Mouse (Mus musculus) liver, embryonic 11.5 days (tissue): Measurements from ENCODE around the gene Armh1. TPM values are rescaled to one million over a fixed set of nuclear protein-coding genes. Genes with fewer than 3 reads are reported as not detected.
A peak's percentile ranks its signal among the peaks of the same experiment; 100 is the strongest.
"Not testable (repeated sequence)": the region's sequence is repeated elsewhere in the genome, so short reads cannot be mapped to it uniquely, and the experiment has no call there.

Experiments used
- ATAC-seq: fragments of 200-750 bp; cut with Nextera tagmentation; replicated peaks from 2 replicates; pipeline ENCODE4 v1.8.0; 2017; ENCODE audit warnings: moderate number of reproducible peaks, mild to moderate bottlenecking, moderate TSS enrichment, moderate library complexity; ENCODE audit not compliant: low FRiP score
- DNase-seq: peaks from one replicate; pipeline ENCODE4 v3.0.0-alpha.2; 2017; ENCODE audit warnings: low spot score
- H3K27ac ChIP-seq: fragments of 300-500 bp; sonication (generic); 2 replicates; pipeline ENCODE4 v1.5.1; 2014; ENCODE audit warnings: mild to moderate bottlenecking, low read depth, low read length, control low read depth
- H3K27me3 ChIP-seq: fragments of 300-500 bp; sonication (generic); replicated peaks from 2 replicates; pipeline ENCODE4 v1.6.1; 2014; ENCODE audit warnings: low read length, mixed read lengths; ENCODE audit not compliant: control insufficient read depth, insufficient read depth
- H3K36me3 ChIP-seq: fragments of 300-500 bp; sonication (generic); 2 replicates; pipeline ENCODE4 v1.6.1; 2014; ENCODE audit warnings: mild to moderate bottlenecking, low read length, moderate library complexity, mixed read lengths; ENCODE audit not compliant: control insufficient read depth, insufficient read depth
- H3K4me1 ChIP-seq: fragments of 300-500 bp; sonication (generic); replicated peaks from 2 replicates; pipeline ENCODE4 v1.6.1; 2014; ENCODE audit warnings: low read length, mixed read lengths; ENCODE audit not compliant: control insufficient read depth, insufficient read depth
- H3K4me2 ChIP-seq: fragments of 300-500 bp; sonication (generic); 2 replicates; pipeline ENCODE4 v1.6.1; 2014; ENCODE audit warnings: mild to moderate bottlenecking, control low read depth, moderate library complexity
- H3K4me3 ChIP-seq: fragments of 300-500 bp; sonication (generic); 2 replicates; pipeline ENCODE4 v1.5.1; 2014; ENCODE audit warnings: low read depth, low read length, control low read depth
- H3K9ac ChIP-seq: fragments of 300-500 bp; sonication (generic); 2 replicates; pipeline ENCODE4 v1.6.1; 2014; ENCODE audit warnings: low read depth, low read length, control low read depth
- H3K9me3 ChIP-seq: fragments of 300-500 bp; sonication (generic); 2 replicates; pipeline ENCODE4 v1.6.1; 2016; ENCODE audit warnings: low read length, inconsistent platforms, mixed read lengths; ENCODE audit not compliant: control insufficient read depth
- WGBS: fragments of 180-500 bp; shearing (Covaris S2); extraction: QIAGEN DNeasy Blood & Tissue Kit; methylation state at CpG from one replicate; pipeline ENCODE4 v1.1.7; 2014; 5-methylcytosine and 5-hydroxymethylcytosine counted together
- polyA plus RNA-seq: library from polyadenylated mRNA; unstranded; fragments of >200 nt; fragmentation: Nextera tagmentation; extraction: Ambion mirVana; gene quantifications from 2 replicates; pipeline ENCODE4 v1.2.1, GENCODE M21; 2014

Gene Armh1
- polyA plus RNA-seq, 1 experiment from 2014 or later = not detected

GRCm38 (mm10) chr4:117274720-117275119, 22.8 kb upstream of the Armh1 start:
- ATAC-seq (no peak), DNase-seq (no peak)
- no peak overlapping the region for H3K9ac ChIP-seq
- H3K27ac ChIP-seq = no peak overlapping the region
- H3K27me3 ChIP-seq = no peaks in the 10 kb centered on the region
- peaks cover 67% of the 10 kb centered on the region for H3K36me3 ChIP-seq
- H3K4me2 ChIP-seq = no peak overlapping the region
- 88% methylated on average over 4 of the region's 4 CpGs for whole genome bisulfite sequencing
- H3K9me3 ChIP-seq = peaks cover 6% of the 10 kb centered on the region
- no peaks in the 10 kb centered on the region; the same call in none of the 2 replicates for H3K4me1 ChIP-seq
- H3K4me3 ChIP-seq = no peak overlapping the region

DNA sequence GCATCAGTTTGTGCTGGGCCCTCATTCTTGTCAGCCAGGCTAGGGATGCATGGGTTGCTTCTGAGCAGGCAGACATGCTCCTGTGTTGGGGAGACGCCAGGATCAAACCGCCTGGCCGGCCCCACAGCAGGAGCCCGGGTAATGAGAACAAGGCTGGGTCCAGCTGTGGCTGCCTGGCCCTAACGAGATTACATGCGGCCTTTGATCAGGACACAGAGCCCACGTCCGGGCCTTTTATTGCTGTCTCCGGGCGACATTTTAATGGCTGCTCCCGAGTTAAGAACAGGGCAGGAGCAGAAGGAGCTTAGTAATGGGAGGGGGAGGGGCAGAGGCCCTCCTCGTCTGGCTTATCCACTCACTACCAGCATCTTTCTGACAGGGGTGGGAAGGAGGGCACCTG, 20.5 kb upstream of the Armh1 start:
- H3K4me2 ChIP-seq = no peak overlapping the region
- DNase-seq = no peak
- H3K4me3 ChIP-seq = no peak overlapping the region
- ATAC-seq = no peak
- peaks cover 50% of the 10 kb centered on the region for H3K36me3 ChIP-seq
- no peaks in the 10 kb centered on the region for H3K27me3 ChIP-seq
- no peak overlapping the region for H3K9ac ChIP-seq
- WGBS = 51% methylated on average over 12 of the region's 12 CpGs
- no peaks in the 10 kb centered on the region for H3K4me1 ChIP-seq
- no peak overlapping the region for H3K27ac ChIP-seq
- peaks cover 6% of the 10 kb centered on the region for H3K9me3 ChIP-seq

DNA sequence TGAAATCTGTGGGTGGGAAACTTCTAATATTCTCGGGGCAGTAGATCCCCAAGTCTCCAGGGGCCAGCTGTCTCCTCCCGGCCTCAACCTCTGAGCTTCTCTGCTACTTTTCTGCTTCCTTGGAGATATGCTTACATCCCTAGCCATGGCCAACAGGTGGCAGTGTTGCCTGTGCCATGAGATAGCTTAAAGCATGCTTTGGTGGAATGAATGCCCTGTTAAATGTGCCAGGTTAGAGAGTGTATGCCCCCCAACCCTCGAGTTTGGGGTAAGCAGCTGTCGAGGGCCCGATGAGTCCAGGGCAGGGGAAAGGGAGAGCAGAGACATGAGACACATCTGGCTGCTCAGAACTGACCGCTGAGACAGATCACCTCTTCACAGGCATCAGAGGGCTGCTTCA, 18.4 kb upstream of the Armh1 start:
- Histone ChIP-seq H3K9me3 (peaks cover 6% of the 10 kb centered on the region), H3K27me3 (no peaks in the 10 kb centered on the region), H3K4me3 (no peak overlapping the region), H3K4me2 (no peak overlapping the region), H3K4me1 (no peaks in the 10 kb centered on the region), H3K27ac (no peak overlapping the region), H3K36me3 (peaks cover 31% of the 10 kb centered on the region), H3K9ac (no peak overlapping the region)
- 17% methylated on average over 6 of the region's 6 CpGs for WGBS
- DNase-seq = peak; percentile 68
- peak; percentile 60 for ATAC-seq

- Histone ChIP-seq H3K4me1 (no peaks in the 10 kb centered on the region), H3K4me2 (no peak overlapping the region), H3K36me3 (peaks cover 13% of the 10 kb centered on the region), H3K4me3 (no peak overlapping the region), H3K9me3 (no peaks in the 10 kb centered on the region), H3K27ac (no peak overlapping the region), H3K27me3 (no peaks in the 10 kb centered on the region), H3K9ac (no peak overlapping the region)
- WGBS = 82% methylated on average over 25 of the region's 25 CpGs
- no peak for DNase-seq
- ATAC-seq = no peak
Measured at GRCm38 (mm10) chr4:117267831-117268437, 16.0 kb upstream of the Armh1 start.

DNA sequence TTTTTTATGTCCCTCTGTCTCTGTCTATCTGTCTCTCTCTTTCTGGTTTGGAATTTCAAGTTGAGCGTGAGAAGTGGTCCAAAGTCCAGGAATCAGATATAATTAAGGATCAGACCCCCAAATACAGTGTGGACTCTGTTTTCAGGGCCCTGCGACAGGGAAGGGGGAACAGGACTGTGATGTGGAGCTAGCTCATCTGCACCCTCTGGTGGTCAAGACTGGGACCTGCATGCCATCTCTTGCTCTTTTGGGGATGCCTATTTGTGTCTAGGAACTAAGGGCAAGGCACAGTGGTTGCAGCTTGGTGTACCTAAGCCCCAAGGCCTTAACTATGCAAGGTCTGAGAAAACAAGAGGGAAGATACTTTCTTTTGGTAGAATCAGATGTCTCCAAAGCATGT, 15.4 kb upstream of the Armh1 start:
- Histone ChIP-seq H3K36me3 (peaks cover 8% of the 10 kb centered on the region), H3K27me3 (no peaks in the 10 kb centered on the region), H3K4me2 (no peak overlapping the region), H3K9ac (no peak overlapping the region), H3K27ac (no peak overlapping the region), H3K4me1 (no peaks in the 10 kb centered on the region), H3K9me3 (no peaks in the 10 kb centered on the region), H3K4me3 (no peak overlapping the region)
- ATAC-seq (no peak), DNase-seq (peak; percentile 68)
- WGBS = 7% methylated on average over 2 of the region's 2 CpGs

DNA sequence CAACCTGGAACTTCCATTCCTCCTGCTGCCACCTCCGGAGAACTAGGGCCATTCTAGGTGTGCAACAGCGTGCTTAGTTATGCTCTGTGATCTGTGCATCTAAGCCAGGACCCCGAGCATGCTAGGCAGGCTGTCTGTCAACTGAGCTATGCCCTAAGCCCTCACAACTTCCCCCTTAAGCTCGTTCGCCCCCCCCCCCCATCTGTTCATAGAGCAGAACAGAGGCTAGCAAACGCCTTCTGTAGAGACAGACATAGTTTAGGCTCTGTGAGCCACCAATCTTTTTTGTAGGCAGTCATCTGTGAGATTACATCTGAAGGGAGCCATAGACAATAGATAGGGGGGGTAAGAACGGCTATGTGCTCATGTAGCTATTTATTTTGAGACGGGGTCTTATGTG, 11.1 kb upstream of the Armh1 start:
- WGBS = 71% methylated on average over 8 of the region's 8 CpGs
- no peaks in the 10 kb centered on the region for H3K36me3 ChIP-seq
- H3K4me3 ChIP-seq = no peak overlapping the region
- H3K9me3 ChIP-seq = no peaks in the 10 kb centered on the region
- no peak for DNase-seq
- no peak overlapping the region for H3K27ac ChIP-seq
- no peaks in the 10 kb centered on the region for H3K27me3 ChIP-seq
- ATAC-seq = no peak
- H3K9ac ChIP-seq = no peak overlapping the region
- no peak overlapping the region for H3K4me2 ChIP-seq
- no peaks in the 10 kb centered on the region for H3K4me1 ChIP-seq

- ATAC-seq = no peak
- WGBS = 68% methylated on average over 13 of the region's 13 CpGs
- Histone ChIP-seq H3K4me2 (no peak overlapping the region), H3K27ac (no peak overlapping the region), H3K4me3 (no peak overlapping the region), H3K36me3 (no peaks in the 10 kb centered on the region), H3K4me1 (no peaks in the 10 kb centered on the region), H3K27me3 (no peaks in the 10 kb centered on the region), H3K9me3 (no peaks in the 10 kb centered on the region), H3K9ac (no peak overlapping the region)
- DNase-seq = no peak
Measured at GRCm38 (mm10) chr4:117262101-117262913, 10.4 kb upstream of the Armh1 start.

- 80% methylated on average over 2 of the region's 2 CpGs for WGBS
- no peak for DNase-seq
- H3K4me2 ChIP-seq = no peak overlapping the region
Measured at GRCm38 (mm10) chr4:117261222-117261621, 9.3 kb upstream of the Armh1 start.

DNA sequence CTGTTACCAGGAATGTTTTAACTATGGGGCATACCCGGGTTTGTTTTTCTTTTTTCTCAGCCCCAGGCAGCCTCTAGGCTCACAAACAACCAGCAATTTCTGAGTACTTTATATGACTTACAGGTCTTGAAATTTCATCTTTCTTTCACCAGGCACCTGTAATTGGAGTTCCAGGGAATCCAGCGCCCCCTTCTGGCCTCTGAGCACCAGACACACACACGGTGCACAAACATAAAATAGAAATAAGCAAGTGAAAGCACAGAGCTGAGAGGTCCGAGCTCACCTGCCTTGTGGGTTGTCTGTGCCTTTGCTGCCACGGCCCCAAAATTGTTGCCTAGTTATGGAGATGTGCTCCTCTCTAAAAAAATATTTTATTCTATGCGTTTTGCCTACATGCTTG, 8.0 kb upstream of the Armh1 start:
- 64% methylated on average over 6 of the region's 6 CpGs for WGBS
- not testable (repeated sequence) for ATAC-seq, H3K9me3 ChIP-seq, H3K36me3 ChIP-seq, H3K4me3 ChIP-seq, H3K27me3 ChIP-seq, H3K4me2 ChIP-seq, H3K27ac ChIP-seq, DNase-seq, H3K4me1 ChIP-seq, H3K9ac ChIP-seq

More at GRCm38 (mm10) chr4:117261222-117261621, 9.3 kb upstream of the Armh1 start:
- ATAC-seq = no peak
- no peaks in the 10 kb centered on the region for H3K9me3 ChIP-seq
- no peak overlapping the region for H3K4me3 ChIP-seq
- no peaks in the 10 kb centered on the region for H3K27me3 ChIP-seq
- no peak overlapping the region for H3K27ac ChIP-seq
- H3K36me3 ChIP-seq = no peaks in the 10 kb centered on the region
- no peak overlapping the region for H3K9ac ChIP-seq
- no peaks in the 10 kb centered on the region for H3K4me1 ChIP-seq
